Mouse (Mus musculus) thymus, postnatal 14 days (tissue): ENCODE results near the gene Fbxo36.

Experiments used
- DNase-seq: peaks from one replicate; pipeline ENCODE4 v3.0.0; 2021

The Fbxo36 gene

GRCm38 (mm10) chr1:84891746-84892145, 52.1 kb downstream of the Fbxo36 start:
- DNase-seq, result no peak

- no peak for DNase-seq
Measured at GRCm38 (mm10) chr1:84897364-84897763, 57.7 kb downstream of the Fbxo36 start.

GRCm38 (mm10) chr1:84899156-84899555, 59.5 kb downstream of the Fbxo36 start:
- no peak for DNase-seq

- DNase-seq, result no peak
Measured at GRCm38 (mm10) chr1:84904467-84904866, 64.8 kb downstream of the Fbxo36 start.

GRCm38 (mm10) chr1:84910177-84910804, 70.7 kb downstream of the Fbxo36 start:
- no peak for DNase-seq

- DNase-seq, result no peak
Measured at GRCm38 (mm10) chr1:84912571-84912970, 72.9 kb downstream of the Fbxo36 start.

GRCm38 (mm10) chr1:84915010-84915409, 75.4 kb downstream of the Fbxo36 start:
- DNase-seq, result no peak

- no peak for DNase-seq
Measured at GRCm38 (mm10) chr1:84918865-84919264, 79.2 kb downstream of the Fbxo36 start.

GRCm38 (mm10) chr1:84923432-84923831, 83.8 kb downstream of the Fbxo36 start:
- DNase-seq, result no peak

GRCm38 (mm10) chr1:84924134-84924533, 84.5 kb downstream of the Fbxo36 start:
- no peak for DNase-seq

GRCm38 (mm10) chr1:84925599-84925998, 86.0 kb downstream of the Fbxo36 start:
- DNase-seq, result no peak

GRCm38 (mm10) chr1:84933472-84934150, 94.0 kb downstream of the Fbxo36 start:
- peak; percentile 32 for DNase-seq

- no peak for DNase-seq
Measured at GRCm38 (mm10) chr1:84934151-84934502, 94.5 kb downstream of the Fbxo36 start.

- DNase-seq, result no peak
Measured at GRCm38 (mm10) chr1:84934503-84935333, 95.1 kb downstream of the Fbxo36 start, which contains the start of gene Slc16a14. Gene Slc16a14 (minus strand): TSS chr1:84935134.

- DNase-seq, result no peak
Measured at GRCm38 (mm10) chr1:84935668-84936067, 96.0 kb downstream of the Fbxo36 start.

- no peak for DNase-seq
Measured at GRCm38 (mm10) chr1:84936716-84937510, 97.3 kb downstream of the Fbxo36 start.

- no peak for DNase-seq
Measured at GRCm38 (mm10) chr1:84939466-84939865, 99.8 kb downstream of the Fbxo36 start.

GRCm38 (mm10) chr1:84940322-84940721, 100.7 kb downstream of the Fbxo36 start:
- no peak for DNase-seq

GRCm38 (mm10) chr1:84942666-84943065, 103.0 kb downstream of the Fbxo36 start:
- no peak for DNase-seq

- no peak for DNase-seq
Measured at GRCm38 (mm10) chr1:84943549-84943948, 103.9 kb downstream of the Fbxo36 start.

- DNase-seq, result no peak
Measured at GRCm38 (mm10) chr1:84945950-84946349, 106.3 kb downstream of the Fbxo36 start.

GRCm38 (mm10) chr1:84947390-84947789, 107.7 kb downstream of the Fbxo36 start:
- DNase-seq, result no peak
